Mouse (Mus musculus) cerebellum, adult 11 months (tissue): ENCODE results near the gene Tm9sf4.
A peak's percentile ranks its signal among the peaks of the same experiment; 100 is the strongest.

ENCODE experiments used
- DNase-seq: peaks from one replicate; pipeline ENCODE4 v3.0.0; 2022

Tm9sf4 gene

DNA sequence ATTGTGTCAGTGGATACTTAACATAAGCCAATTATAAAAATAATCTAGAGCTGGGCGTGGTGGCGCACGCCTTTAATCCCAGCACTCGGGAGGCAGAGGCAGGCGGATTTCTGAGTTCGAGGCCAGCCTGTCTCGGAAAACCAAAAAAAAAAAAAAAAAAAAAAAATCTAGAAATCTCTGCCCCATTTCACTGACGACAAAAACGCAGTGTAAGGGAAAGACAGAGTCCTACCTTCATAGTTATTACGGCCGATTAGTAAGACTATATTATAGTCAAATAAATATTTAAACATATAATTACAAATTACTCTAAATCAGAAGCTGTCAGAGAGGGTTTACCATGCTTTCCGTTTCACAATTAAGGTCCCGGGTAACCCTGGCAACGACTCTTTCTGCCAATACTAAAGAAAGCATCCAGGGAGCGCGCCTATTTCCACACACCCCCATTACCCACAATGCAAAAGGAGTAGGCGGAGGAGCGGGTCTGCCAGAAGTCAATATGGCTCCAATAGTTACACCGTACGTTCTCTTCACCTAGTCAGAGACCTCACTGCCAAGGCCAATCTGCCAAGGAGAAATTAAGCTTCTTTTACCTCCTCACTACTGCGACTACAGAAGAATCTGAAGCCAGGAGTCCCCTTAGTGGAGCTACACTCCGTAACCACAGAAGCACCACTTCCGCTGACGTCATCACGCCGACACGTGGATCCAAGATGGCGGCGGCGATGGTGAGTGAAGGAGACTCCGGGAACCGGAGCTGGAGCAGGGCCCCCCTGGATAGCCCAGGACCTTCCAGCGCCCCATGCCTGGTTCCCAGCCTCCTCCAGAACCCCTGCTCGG, at the start of gene Tm9sf4:
Tm9sf4 (plus strand) TSS at position 460 of the 840 bp plus-strand sequence.
- peak; percentile 86 for DNase-seq

DNA sequence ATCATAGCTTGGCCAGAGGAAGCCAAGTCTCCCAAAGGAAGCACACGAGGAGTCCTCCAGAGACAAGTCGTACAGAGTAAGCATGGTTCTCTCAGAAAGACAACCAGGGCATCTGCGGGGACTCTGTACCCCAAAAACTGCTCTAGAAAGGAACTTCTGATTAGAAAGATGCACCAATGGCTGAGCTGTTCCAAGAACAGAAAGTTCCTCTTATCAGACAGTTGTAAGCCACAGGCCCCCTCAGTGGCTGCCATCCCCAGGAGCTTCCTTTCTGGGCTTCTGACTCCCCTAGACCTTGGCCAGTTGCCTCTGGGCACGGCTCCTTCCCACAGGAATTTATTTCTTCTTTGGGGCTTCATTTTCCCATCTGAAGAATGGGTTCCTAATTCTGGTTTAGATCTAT, 45.4 kb upstream of the Tm9sf4 start:
- no peak for DNase-seq

DNA sequence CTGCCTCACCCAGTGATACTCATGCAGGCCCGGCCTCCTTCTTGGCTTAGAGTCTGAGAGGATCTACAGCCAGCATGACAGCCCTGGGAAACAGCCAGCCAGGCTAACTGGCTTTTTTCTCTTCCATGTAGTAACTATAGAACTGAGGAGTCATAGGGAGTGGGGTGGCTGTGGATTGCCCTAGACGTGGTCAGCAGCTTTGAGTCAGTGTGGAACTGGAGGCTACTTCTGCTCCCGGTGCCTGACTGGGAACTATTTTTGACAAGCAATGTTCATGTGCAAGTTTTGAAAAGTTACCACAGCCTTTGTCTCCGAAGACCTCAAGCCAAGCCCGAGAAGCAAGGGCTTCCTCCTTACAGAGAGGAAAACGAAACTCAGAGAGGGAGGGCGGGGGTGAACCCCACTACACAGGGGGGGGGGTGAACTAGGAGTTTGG, 44.0 kb upstream of the Tm9sf4 start:
- DNase-seq = no peak

DNA sequence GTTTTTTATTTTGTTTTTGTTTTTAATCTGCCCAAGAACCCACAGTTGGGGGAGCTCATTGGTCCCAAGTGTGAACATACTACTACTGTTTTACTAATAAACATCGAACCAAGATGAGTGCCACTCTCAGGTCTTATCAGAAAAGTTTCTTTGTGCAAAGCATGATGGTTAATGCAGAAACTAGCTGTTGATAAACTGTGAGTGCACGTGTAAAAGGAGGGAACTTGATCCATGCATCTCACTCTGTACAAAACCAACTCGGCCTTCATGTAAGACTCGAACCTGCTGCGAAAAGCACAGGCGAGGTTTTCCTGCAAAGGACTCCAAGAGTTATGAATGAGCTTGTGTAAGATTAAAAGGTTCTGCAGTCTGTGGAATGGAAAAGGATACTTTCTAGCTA, 41.6 kb upstream of the Tm9sf4 start:
- DNase-seq = no peak

DNA sequence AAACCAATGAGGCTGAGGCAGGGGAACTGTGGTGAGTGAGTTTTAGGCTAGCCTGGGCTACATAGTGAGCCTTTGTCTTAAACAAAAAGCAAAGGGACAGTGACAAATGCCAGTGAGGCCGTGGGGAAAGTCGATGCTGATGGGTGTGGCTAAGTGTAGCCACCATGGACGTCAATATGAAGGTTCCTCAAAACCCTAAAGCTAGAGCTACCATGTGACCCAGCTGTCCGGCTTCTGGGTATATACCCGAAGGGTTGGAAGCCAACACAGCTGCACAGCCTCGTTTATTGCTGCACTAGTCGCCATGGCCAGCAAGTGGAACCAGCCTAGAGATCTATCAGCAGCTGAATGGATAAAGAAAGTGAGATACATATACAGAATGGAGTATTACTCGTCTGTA, 41.0 kb upstream of the Tm9sf4 start:
- DNase-seq = no peak

DNA sequence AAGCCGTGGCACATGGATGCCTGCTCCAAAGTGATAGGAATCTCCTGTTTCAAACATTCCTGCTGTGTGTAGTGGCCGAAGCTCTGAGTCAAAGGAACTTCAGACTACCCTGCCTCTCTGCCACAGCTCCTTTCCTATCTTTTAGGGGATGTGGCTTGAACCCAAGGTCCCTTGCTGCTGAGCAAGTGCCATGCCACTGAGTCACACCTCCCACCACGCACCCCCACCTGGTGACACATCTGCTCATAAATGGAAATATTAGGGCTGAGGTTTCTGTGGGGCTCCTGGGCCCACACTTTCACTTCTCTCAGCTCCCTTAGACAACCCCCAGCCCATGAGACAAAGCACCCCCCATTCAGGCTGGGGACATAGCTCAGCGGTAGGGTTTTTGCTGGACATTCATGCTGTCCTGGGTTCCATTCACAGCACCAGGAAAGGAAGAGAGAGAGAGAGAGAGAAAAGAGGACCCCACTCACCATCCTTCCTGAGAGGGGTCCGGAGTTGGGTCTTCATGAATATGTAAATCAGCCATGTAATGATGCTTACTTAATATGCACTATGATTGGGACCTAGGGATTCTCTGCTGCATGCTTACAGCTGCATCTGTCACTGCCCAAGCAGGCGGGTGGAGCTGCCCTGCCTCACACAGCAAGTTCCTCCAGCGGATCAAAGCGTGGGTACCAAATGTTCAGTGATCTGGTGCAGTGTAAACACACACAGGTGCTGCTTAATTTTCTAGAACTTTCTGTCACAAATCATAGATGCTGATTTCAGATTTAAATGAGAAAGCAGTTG, 39.1 kb upstream of the Tm9sf4 start:
- no peak for DNase-seq

DNA sequence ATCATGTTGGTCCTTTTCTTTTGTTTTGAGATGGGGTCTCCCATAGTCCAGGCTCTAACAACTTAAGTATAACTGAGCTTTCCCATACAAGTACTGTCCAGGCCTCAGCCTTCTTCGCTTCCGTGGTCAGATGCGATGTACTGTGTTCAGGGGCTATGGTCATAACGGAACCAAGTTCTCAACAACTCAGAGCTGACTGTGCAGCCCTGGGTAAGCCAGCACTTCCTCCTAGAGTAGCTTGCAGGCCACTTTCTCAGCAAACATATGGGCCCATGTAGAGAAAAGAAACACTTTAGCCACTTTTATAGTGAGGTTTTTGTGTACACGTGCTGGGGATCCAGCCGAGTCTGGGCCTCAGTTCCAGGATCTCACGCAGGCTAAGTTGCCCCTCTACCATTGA, 38.4 kb upstream of the Tm9sf4 start:
- DNase-seq = no peak

DNA sequence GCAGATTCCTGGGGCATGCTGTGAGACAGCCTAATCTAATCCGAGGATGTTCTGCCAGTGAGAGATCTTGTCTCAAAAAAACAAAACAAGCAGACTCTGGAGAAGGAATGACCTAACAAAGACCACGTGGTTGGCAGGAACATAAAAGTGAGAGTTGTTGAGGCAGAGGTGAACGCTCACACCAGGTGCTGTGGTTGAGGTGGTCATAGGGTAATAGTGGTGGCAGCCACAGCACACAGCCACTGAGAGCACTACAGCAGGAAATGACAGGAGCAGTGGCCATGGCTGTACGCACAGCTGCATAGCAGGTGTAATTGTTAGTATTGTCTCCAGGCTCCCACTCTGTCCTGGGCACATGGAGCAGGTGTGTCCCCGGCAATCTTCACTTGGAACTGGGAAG, 35.2 kb upstream of the Tm9sf4 start:
- no peak for DNase-seq

DNA sequence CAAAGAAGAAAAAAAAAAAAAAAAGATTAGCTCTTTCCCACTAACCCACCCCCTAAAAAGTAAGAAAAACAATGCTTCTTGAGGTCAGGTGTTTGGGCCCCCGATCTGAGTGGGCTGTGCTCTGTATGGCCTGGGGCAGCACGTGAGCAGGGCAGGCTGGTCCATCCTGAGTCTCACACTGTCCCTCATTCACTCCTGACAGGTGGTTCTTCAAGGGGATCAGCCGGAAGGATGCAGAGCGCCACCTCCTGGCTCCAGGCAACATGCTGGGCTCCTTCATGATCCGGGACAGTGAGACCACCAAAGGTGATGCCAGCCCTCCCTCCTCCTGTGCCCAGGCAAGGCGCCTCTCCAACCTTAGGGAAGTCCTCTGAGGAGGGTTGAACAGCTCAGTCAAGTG, 30.1 kb upstream of the Tm9sf4 start:
- no peak for DNase-seq

DNA sequence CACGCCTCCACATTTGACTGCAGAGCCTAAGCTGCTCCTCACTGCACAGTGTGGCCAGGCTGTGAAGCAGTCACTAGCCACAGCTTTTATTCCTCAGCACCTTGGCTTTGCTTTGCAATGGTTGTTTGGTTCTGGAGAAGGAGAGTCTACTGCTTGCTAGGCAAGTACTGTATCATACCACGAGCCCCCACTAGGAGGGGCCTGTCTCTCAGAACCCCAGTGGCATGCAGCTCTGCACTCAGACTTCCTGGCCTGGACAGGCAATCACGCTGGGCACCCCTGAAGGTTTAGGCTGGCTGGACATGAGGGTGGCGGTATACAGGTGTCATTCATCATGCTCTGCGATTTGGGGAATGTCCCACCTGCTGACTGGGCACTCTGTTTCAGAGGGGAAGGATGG, 26.9 kb upstream of the Tm9sf4 start:
- no peak for DNase-seq

GRCm38 (mm10) chr2:153136211-153136610, 24.9 kb upstream of the Tm9sf4 start:
- DNase-seq = no peak

GRCm38 (mm10) chr2:153139158-153139557, 21.9 kb upstream of the Tm9sf4 start:
- DNase-seq = no peak

- DNase-seq = no peak
Measured at GRCm38 (mm10) chr2:153139996-153140613, 21.0 kb upstream of the Tm9sf4 start.

GRCm38 (mm10) chr2:153142620-153143199, 18.4 kb upstream of the Tm9sf4 start:
- DNase-seq = peak; percentile 58

GRCm38 (mm10) chr2:153145346-153145745, 15.8 kb upstream of the Tm9sf4 start:
- no peak for DNase-seq

- no peak for DNase-seq
Measured at GRCm38 (mm10) chr2:153147236-153147635, 13.9 kb upstream of the Tm9sf4 start.

GRCm38 (mm10) chr2:153147715-153148114, 13.4 kb upstream of the Tm9sf4 start:
- peak; percentile 64 for DNase-seq

- no peak for DNase-seq
Measured at GRCm38 (mm10) chr2:153149742-153150141, 11.4 kb upstream of the Tm9sf4 start.

DNA sequence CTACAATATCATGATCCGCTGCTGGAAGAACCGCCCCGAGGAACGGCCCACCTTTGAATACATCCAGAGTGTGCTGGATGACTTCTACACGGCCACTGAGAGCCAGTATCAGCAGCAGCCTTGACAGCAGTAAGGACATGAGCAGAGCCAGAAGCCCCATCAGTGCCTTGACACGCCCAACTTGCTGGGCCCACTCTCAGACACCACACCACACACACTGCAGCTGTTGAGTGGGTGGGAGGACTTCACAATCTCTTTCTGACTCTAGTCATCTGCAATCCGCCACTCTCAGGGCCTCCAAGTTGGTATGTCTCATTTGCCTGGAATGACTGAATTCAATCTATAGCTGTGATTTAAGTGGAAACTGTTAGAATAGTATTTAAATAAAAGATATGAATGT, 10.1 kb upstream of the Tm9sf4 start:
- DNase-seq = no peak

DNA sequence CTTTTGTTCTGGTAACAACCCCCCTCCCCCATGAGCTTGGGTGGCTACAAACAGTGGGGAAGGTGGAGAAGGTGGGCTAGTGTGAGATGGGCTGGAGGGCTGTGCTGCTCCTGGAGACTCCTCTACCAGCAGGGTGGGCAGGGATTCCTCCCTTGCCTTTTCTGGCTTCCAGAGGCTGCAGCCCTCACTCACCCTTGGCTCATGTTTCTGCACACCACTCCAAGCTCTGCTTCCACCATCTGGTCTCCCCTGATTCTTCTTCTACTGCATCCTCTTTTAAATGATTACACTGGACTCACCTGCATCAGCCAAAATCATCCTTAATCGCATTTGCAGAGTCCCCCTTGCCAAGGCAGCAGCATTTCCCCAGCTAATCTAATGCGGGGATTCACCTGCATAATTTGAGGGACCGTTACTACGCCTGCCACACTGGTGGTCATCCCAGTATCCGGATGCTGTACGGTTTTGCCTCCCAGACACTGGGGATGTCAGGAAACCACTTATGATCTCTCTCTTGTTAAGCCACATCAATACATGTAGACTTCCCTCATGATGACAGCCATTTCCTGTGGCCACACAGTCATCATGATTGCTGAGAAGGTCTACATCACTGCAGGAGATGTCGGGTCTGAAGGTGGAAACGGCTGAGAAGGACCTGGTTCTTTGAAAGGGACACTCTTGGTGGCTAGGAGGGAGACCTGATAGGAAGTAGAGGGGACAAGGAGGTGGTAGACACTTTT, 9.0 kb upstream of the Tm9sf4 start:
- no peak for DNase-seq

DNA sequence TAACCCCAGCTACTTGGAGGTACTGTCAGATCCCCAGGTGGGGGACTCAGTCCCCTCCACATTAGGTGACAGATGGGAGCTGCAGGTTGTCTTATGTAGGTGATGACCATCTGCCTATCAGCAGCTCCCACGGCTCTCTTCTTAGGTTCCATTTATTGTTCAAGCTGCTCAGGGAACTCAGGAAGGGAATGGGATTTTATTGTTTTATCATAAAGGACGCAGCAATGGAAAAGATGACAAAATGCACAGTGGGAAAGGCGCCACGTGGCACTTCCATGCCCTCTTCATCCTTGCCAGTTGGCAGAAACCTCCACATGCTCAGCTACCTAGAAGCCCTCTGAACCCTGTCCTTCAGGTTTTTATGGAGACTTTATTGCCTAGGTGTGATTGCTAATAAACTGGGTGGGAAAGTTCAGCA, 8.1 kb upstream of the Tm9sf4 start:
- peak; percentile 45 for DNase-seq

DNA sequence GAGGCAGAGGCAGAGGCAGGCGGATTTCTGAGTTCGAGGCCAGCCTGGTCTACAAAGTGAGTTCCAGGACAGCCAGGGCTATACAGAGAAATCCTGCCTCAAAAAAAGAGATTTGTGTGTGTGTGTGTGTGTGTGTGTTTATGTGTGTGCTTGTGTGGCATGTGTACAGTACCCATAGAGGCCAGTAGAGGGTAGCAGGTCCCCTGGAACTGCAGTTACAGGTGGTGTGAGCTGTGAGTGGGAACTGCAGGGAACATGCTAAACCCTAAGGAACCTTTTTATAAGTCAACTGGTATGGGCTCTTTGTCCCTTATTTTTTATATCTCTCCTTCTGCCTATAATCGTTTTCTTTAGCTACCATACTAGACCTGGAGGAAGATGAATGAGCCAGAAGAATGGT, 3.8 kb upstream of the Tm9sf4 start:
- DNase-seq = no peak

- DNase-seq = no peak
Measured at GRCm38 (mm10) chr2:153160133-153160532, 970 bp upstream of the Tm9sf4 start.
